Mouse (Mus musculus): Measurements from ENCODE around the gene Nceh1. TPM values are rescaled to one million over a fixed set of nuclear protein-coding genes. Genes with fewer than 3 reads are reported as not detected.

Gene Nceh1
- polyA plus RNA-seq, 1 experiment from 2014 or later = 18.2 TPM

DNA sequence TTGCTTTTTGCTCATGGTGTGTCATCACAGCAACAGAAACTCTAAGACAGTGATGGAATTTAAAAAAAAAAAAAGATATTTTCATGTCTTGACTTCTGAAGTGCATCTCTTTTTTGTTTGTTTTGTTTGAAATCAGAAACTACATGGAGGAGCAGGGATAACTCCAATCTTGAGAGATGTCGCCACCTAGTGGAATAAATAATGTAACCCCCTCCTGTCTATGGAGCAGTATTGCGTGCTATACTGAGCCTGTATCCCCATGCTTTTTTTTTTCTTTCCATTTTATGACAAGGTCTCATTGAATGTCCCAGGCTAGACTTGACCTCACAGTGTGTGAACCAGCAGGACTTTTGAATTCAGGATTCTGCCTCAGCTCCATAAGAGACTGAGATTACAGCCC, 54.5 kb downstream of the Nceh1 start:
- Histone ChIP-seq H3K4me2 (ENCODE audit: low read length) (no peak overlapping the region), H3K27me3 (ENCODE audit: control insufficient read depth, insufficient read depth, low read depth, low read length) (no peaks in the 10 kb centered on the region), H3K9me3 (replicated peaks; ENCODE audit: control insufficient read depth, low read length, poor library complexity, severe bottlenecking) (no peaks in the 10 kb centered on the region), H3K4me1 (ENCODE audit: control insufficient read depth, insufficient read depth, low read length) (no peaks in the 10 kb centered on the region), H3K4me3 (ENCODE audit: low read depth, low read length) (no peak overlapping the region), H3K36me3 (ENCODE audit: control insufficient read depth, insufficient read depth, low read length) (peaks cover 5% of the 10 kb centered on the region; the same call in 1 of the 2 replicates), H3K27ac (ENCODE audit: low read length) (no peak overlapping the region), H3K9ac (ENCODE audit: low read depth, low read length) (no peak overlapping the region)
- WGBS = 17% methylated on average over 2 of the region's 2 CpGs
- no peak for ATAC-seq

DNA sequence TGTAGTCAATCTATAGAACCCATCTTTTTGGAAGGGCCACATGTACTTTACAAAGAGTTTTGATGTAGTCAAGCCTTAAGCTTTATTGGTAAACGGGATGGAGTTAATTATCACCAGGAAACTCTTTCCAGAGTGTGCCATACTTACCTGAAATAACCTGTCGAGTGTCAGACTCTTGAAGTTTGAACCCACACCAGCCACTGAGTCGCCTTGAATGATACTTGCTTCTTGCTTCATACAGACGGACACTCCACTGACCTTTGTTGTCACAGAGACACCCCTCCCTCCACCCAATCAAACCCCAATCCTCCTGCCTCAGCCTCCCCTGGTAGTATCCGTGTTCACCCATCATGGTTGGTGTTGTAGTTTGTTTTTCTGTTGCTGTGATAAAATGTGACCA, 55.8 kb downstream of the Nceh1 start:
- Histone ChIP-seq H3K9ac (ENCODE audit: low read depth, low read length) (no peak overlapping the region), H3K4me2 (ENCODE audit: low read length) (no peak overlapping the region), H3K9me3 (replicated peaks; ENCODE audit: control insufficient read depth, low read length, poor library complexity, severe bottlenecking) (no peaks in the 10 kb centered on the region), H3K27me3 (ENCODE audit: control insufficient read depth, insufficient read depth, low read depth, low read length) (no peaks in the 10 kb centered on the region), H3K4me3 (ENCODE audit: low read depth, low read length) (no peak overlapping the region), H3K27ac (ENCODE audit: low read length) (no peak overlapping the region), H3K36me3 (ENCODE audit: control insufficient read depth, insufficient read depth, low read length) (peaks cover 5% of the 10 kb centered on the region; the same call in 1 of the 2 replicates), H3K4me1 (ENCODE audit: control insufficient read depth, insufficient read depth, low read length) (no peaks in the 10 kb centered on the region)
- ATAC-seq = no peak
- WGBS = 85% methylated on average over 5 of the region's 5 CpGs

DNA sequence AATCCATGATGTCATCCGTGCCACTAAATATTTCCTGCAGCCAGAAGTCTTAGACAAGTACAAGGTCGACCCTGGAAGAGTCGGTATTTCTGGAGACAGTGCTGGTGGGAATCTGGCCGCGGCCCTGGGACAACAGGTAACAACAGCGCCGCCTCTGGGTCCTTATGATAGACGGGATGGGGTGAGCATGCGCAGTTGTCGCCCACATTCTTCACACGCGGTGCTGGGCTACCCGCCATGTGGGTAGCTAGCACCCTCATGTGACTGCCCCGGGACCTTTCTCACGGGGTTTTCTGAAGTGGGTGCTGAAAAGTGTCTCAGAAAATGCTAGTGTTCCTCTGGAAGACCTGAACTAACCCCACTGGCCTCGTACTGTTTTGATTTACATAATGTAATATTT, 56.8 kb downstream of the Nceh1 start:
- Histone ChIP-seq H3K9ac (ENCODE audit: low read depth, low read length) (no peak overlapping the region), H3K4me2 (ENCODE audit: low read length) (no peak overlapping the region), H3K9me3 (replicated peaks; ENCODE audit: control insufficient read depth, low read length, poor library complexity, severe bottlenecking) (no peaks in the 10 kb centered on the region), H3K36me3 (ENCODE audit: control insufficient read depth, insufficient read depth, low read length) (peaks cover 5% of the 10 kb centered on the region; the same call in 1 of the 2 replicates), H3K27me3 (ENCODE audit: control insufficient read depth, insufficient read depth, low read depth, low read length) (no peaks in the 10 kb centered on the region), H3K4me1 (ENCODE audit: control insufficient read depth, insufficient read depth, low read length) (no peaks in the 10 kb centered on the region), H3K27ac (ENCODE audit: low read length) (no peak overlapping the region), H3K4me3 (ENCODE audit: low read depth, low read length) (no peak overlapping the region)
- WGBS = 94% methylated on average over 16 of the region's 16 CpGs
- no peak for ATAC-seq

DNA sequence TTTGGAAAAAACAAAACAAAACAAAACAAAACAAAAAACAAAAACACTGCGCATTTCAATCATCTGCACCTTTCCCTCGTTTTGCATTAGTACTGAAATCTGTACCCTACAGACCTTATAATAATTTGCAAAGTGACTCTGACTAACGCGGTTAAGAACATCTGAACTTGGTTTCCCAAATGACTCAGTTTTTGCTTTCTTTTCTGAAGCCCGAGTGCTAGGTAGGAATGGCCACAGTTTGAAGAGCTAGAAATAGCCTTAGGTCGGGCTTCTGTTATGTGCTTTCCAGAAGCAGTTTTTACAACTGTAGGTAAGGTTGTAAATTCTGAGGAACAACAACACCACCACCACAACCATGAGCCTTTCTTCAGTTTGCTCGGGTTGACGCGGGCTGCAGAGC, 59.1 kb downstream of the Nceh1 start:
- no peak for ATAC-seq
- Histone ChIP-seq H3K27me3 (ENCODE audit: control insufficient read depth, insufficient read depth, low read depth, low read length) (no peaks in the 10 kb centered on the region), H3K4me3 (ENCODE audit: low read depth, low read length) (no peak overlapping the region), H3K4me2 (ENCODE audit: low read length) (no peak overlapping the region), H3K27ac (ENCODE audit: low read length) (no peak overlapping the region), H3K4me1 (ENCODE audit: control insufficient read depth, insufficient read depth, low read length) (no peaks in the 10 kb centered on the region), H3K36me3 (ENCODE audit: control insufficient read depth, insufficient read depth, low read length) (peaks cover 5% of the 10 kb centered on the region; the same call in 1 of the 2 replicates), H3K9me3 (replicated peaks; ENCODE audit: control insufficient read depth, low read length, poor library complexity, severe bottlenecking) (no peaks in the 10 kb centered on the region), H3K9ac (ENCODE audit: low read depth, low read length) (no peak overlapping the region)
- 95% methylated on average over 9 of the region's 9 CpGs for WGBS

DNA sequence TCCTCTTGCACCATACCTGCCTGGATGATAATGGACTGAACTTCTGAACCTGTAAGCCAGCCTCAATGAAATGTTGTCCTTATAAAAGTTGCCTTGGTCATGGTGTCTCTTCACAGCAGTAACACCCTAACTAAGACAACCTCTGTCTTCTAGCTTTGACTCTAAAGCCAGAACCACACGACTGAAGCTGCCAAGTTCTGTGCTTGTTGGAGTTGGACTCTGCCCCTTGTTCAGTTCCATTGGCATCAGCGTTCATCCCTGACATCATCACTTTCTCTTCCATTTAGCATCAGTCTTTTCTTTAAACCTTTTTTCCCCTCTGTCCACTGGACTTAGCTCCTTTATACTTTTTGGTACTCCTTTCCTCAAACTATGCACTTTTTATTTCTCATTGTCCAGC, 63.4 kb downstream of the Nceh1 start:
- ATAC-seq = no peak

DNA sequence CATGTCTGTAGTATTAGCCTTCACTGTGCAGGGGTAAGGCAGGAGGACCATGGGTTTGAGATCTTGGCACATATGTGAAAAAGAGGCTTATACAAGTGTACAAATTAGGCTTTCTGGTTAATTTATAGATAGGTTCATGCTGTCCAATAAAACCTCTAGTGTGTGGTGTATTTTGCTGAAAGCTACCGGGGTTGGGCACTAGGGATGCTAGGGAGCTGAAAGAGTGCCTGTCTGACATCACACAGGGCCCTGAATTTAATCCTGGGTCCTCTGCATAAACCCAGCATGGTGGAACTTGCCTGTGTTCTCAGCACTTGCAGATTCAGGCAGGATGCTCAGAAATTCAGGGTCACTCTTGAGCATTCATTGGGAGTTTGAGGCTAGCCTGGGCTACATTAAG, 65.0 kb downstream of the Nceh1 start:
- Histone ChIP-seq H3K27ac (ENCODE audit: low read length) (no peak overlapping the region), H3K4me2 (ENCODE audit: low read length) (no peak overlapping the region), H3K4me1 (ENCODE audit: control insufficient read depth, insufficient read depth, low read length) (no peaks in the 10 kb centered on the region), H3K36me3 (ENCODE audit: control insufficient read depth, insufficient read depth, low read length) (no peaks in the 10 kb centered on the region), H3K9me3 (replicated peaks; ENCODE audit: control insufficient read depth, low read length, poor library complexity, severe bottlenecking) (no peaks in the 10 kb centered on the region), H3K4me3 (ENCODE audit: low read depth, low read length) (no peak overlapping the region), H3K27me3 (ENCODE audit: control insufficient read depth, insufficient read depth, low read depth, low read length) (no peaks in the 10 kb centered on the region), H3K9ac (ENCODE audit: low read depth, low read length) (no peak overlapping the region)
- no peak for ATAC-seq
- 71% methylated on average over 1 of the region's 1 CpGs for WGBS

More for the DNA sequence above, 63.4 kb downstream of the Nceh1 start:
- H3K4me2 ChIP-seq (ENCODE audit: low read length) = no peak overlapping the region
- H3K4me1 ChIP-seq (ENCODE audit: control insufficient read depth, insufficient read depth, low read length) = no peaks in the 10 kb centered on the region
- H3K36me3 ChIP-seq (ENCODE audit: control insufficient read depth, insufficient read depth, low read length) = peaks cover 5% of the 10 kb centered on the region; the same call in 1 of the 2 replicates
- H3K9me3 ChIP-seq (replicated peaks; ENCODE audit: control insufficient read depth, low read length, poor library complexity, severe bottlenecking) = no peaks in the 10 kb centered on the region
- no peak overlapping the region for H3K4me3 ChIP-seq (ENCODE audit: low read depth, low read length)
- no peaks in the 10 kb centered on the region for H3K27me3 ChIP-seq (ENCODE audit: control insufficient read depth, insufficient read depth, low read depth, low read length)
- 92% methylated on average over 2 of the region's 2 CpGs for WGBS
- H3K9ac ChIP-seq (ENCODE audit: low read depth, low read length) = no peak overlapping the region
- H3K27ac ChIP-seq (ENCODE audit: low read length) = no peak overlapping the region

DNA sequence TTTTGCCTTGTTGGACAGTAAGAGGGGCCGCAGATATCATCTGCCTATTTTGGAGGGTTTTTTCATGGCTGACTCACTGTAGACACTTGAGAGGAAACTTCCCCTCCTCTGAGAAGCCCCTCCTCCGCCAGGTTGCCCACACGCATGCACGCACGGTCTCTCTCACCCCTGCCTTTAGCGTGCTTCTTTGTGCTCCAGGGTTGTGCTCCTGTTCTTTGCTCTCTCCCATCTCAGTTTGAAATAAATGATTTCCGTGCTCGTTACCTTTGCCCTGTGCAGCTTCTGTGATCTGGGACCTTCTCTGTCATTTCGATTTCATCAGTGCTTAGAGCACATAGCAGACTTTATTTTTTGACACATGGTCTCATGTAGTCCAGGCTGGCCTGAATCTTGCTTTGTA, 66.3 kb downstream of the Nceh1 start:
- Histone ChIP-seq H3K4me3 (ENCODE audit: low read depth, low read length) (no peak overlapping the region), H3K4me1 (ENCODE audit: control insufficient read depth, insufficient read depth, low read length) (no peaks in the 10 kb centered on the region), H3K9me3 (replicated peaks; ENCODE audit: control insufficient read depth, low read length, poor library complexity, severe bottlenecking) (no peaks in the 10 kb centered on the region), H3K27me3 (ENCODE audit: control insufficient read depth, insufficient read depth, low read depth, low read length) (no peaks in the 10 kb centered on the region), H3K36me3 (ENCODE audit: control insufficient read depth, insufficient read depth, low read length) (no peaks in the 10 kb centered on the region), H3K4me2 (ENCODE audit: low read length) (no peak overlapping the region), H3K27ac (ENCODE audit: low read length) (no peak overlapping the region), H3K9ac (ENCODE audit: low read depth, low read length) (no peak overlapping the region)
- WGBS = 85% methylated on average over 9 of the region's 9 CpGs
- 0 out of 2 replicates have a peak, but pooled peaks have one; percentile 25 for ATAC-seq

DNA sequence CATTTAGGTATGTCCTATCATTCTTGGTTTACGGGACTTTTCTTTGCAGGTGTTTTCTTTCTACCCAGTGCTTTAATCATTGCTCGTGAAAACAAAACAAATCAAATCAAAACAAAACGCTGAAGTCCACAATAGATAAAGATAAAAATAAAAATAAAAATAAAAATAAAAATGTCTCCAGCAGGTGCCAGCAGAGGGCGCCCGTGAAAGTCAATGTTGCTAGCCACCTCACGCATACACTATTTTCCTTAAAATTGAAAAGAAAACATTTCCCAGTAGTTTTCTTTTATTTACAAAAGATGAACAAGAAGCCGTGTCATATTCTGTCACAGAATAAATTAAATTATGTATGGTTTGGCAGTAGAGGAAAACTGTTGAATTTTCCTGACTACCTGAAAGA, 68.2 kb downstream of the Nceh1 start:
- Histone ChIP-seq H3K4me2 (ENCODE audit: low read length) (no peak overlapping the region), H3K4me3 (ENCODE audit: low read depth, low read length) (no peak overlapping the region), H3K27me3 (ENCODE audit: control insufficient read depth, insufficient read depth, low read depth, low read length) (no peaks in the 10 kb centered on the region), H3K36me3 (ENCODE audit: control insufficient read depth, insufficient read depth, low read length) (no peaks in the 10 kb centered on the region), H3K9me3 (replicated peaks; ENCODE audit: control insufficient read depth, low read length, poor library complexity, severe bottlenecking) (no peaks in the 10 kb centered on the region), H3K4me1 (ENCODE audit: control insufficient read depth, insufficient read depth, low read length) (no peaks in the 10 kb centered on the region), H3K27ac (ENCODE audit: low read length) (no peak overlapping the region), H3K9ac (ENCODE audit: low read depth, low read length) (no peak overlapping the region)
- ATAC-seq = no peak
- 40% methylated on average over 7 of the region's 7 CpGs for WGBS

DNA sequence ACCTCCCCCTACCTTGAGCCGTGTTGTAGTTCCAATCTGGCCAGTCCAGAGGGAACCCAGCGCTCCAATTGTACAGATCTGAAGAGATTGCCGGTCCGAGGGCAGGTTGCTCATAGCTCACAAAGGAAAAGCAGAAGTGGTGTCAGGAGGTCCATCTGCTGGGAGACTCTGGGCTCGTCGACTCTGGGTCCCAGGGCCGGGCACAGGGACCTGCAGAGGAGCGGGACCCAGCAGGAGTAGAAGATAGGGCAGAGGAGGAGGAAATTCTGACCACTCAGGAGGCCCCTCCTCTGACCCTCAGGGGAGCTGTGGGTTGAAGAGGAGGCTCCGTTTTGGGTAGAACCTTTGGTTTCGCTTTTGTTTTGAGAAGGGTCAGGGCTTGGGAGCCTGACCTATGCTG, 75.7 kb downstream of the Nceh1 start:
- H3K4me3 ChIP-seq (ENCODE audit: low read depth, low read length) = no peak overlapping the region
- H3K9ac ChIP-seq (ENCODE audit: low read depth, low read length) = no peak overlapping the region
- H3K36me3 ChIP-seq (ENCODE audit: control insufficient read depth, insufficient read depth, low read length) = no peaks in the 10 kb centered on the region
- H3K9me3 ChIP-seq (replicated peaks; ENCODE audit: control insufficient read depth, low read length, poor library complexity, severe bottlenecking) = no peaks in the 10 kb centered on the region
- H3K27me3 ChIP-seq (ENCODE audit: control insufficient read depth, insufficient read depth, low read depth, low read length) = no peaks in the 10 kb centered on the region
- H3K4me2 ChIP-seq (ENCODE audit: low read length) = no peak overlapping the region
- ATAC-seq = no peak
- H3K4me1 ChIP-seq (ENCODE audit: control insufficient read depth, insufficient read depth, low read length) = no peaks in the 10 kb centered on the region
- no peak overlapping the region for H3K27ac ChIP-seq (ENCODE audit: low read length)
- WGBS = 95% methylated on average over 10 of the region's 10 CpGs
